Mouse (Mus musculus): ENCODE measurements around the gene Gm47995.

DNA sequence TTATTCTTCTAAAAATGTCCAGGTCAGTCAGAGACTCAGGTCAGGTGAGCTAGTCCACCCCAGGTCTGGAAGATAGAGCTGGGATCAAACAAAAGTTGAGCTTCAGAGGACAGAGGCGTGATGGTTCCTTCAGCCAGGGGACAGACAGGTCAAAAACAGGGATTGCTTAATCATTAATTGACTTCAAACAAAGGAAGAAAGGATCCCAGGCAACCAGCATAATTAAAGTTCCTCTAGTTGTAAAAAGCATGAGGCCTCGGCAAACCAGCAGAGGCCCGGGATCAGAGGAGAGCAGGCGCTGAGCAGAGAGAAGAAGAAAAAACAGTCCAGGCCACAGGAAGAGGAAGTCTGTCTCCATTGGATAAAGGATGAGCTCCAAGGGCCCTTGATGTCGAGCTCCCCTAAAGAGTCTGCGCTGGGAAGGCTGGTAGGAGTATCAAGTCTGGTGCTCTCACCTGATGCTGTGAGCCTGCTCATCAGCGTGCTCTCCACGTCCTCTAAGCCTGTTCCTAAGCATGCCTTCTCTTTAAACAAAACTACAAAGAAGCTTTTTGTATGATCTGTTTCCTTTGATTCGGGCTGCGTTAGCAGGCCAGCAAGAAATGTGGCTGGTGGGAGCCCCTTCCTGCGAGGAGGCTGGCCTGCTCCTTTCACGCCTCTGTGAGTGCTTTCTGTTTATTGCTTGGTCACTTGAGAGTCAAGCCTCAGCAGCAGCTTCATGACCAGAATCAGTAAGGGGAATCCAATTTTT lies 30.8 kb upstream of the Gm47995 start:
- TF ChIP-seq CTCF (conservative IDR thresholded peaks at IDR 0.05; ENCODE audit: insufficient read depth, insufficient read length, low read depth, low read length) = no peak
- no peak for TF ChIP-seq POLR2A (IDR thresholded peaks at IDR 0.05; ENCODE audit: low read depth, low read length)
